Mouse (Mus musculus) retina, adult 2 months (tissue): ENCODE measurements around the gene Prkar2a.

Experiments
- DNase-seq: peaks from one replicate; pipeline ENCODE4 v3.0.0-alpha.2; 2012; ENCODE audit warnings: low read depth, low spot score

The Prkar2a gene

DNA sequence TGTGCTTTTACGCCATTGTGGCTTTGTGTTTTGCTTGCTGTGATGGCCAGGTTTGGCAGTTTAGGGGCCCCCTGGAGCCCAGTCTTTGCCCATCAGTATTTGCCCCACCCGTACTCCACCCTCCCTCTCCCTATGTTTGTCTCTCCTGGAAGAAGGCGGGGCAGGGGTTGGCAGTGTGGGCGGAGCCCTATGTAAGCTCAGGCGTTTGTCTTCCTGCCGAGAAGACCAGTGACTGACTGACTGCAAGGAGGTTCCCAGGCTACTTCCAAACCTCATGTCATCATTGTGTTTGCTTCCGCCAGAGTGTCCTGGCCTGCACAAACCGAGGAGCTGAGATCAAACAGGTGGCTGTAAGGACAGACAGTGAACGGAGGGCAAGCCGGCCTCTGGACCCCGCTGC, 106.6 kb downstream of the Prkar2a start:
- DNase-seq, result peak; percentile 79

DNA sequence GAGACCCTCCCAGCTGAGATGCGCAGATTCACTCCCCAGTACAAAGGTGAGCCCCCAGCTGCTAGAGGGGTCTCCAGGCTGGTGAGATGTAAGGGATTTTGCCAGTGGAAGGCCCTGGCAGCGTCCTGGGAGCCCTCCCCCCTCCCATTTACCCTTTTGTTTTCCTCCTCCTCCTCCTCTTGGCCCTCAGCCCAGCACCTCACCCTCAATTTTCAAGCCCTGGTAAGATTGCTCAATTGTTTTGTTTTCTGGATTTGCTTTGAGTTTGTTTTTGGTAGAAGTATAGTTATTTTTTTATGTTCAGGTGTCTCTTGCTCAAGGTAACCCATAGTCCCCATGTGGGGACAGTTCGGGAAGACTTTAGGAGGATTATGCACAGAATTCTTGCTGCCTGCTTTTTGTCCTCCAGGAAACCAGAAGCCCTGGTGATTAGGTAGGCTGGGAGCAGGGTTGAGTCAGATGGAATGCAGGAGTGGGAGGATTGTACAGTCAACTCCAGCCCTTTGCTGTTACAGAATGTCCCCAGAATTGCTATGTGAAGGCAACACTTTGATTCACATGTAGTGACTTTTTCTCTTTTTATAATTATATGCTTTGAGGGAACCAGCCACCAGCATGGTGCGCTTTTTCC, 107.4 kb downstream of the Prkar2a start:
- DNase-seq, result no peak

DNA sequence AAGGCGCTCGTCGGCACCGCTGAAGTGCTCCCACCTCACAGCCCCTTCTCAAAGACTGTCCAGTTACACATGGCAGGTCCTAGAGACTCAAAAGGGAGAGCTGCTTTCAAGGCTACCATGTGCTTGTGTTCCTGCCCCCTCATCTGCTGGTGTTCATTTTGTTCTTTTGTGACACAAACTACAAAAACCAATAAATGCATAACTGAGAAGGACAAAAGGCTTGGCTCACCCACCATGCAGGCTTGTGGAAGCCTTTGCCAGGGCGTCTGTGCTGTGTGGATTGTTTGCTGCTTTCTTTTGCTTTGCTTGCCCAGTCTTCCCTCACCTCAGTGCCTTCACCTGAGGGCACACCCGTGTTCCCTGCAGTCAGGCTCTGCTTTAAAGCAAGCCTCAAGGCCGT, 108.4 kb downstream of the Prkar2a start:
- no peak for DNase-seq

DNA sequence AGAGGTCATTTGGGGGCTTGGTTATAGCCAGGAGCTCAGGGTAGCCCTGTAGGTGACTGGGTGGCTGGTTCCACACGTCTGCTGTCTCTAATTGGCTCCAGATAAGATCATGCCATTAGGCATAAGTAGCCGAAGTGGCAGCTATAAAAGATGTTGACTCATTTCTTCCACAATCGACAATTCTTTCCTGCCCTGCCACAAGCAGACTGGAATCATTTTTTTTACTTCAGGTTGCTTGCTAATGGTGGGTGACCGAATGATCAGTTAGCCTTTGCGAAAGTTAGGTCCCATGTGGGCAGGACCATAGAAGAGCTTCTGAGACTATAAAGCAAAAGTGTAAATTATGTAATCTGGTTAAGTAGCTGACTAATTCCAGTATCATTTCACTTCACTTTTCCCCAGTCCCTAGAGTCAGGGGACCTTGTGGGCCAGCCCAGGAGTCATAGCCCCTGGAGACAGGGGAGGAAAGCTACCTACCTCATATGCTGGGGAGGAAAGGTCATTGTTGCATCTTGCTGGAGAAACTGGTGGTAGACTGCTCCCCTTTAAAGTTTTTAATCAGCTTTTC, 109.5 kb downstream of the Prkar2a start:
- DNase-seq, result no peak

DNA sequence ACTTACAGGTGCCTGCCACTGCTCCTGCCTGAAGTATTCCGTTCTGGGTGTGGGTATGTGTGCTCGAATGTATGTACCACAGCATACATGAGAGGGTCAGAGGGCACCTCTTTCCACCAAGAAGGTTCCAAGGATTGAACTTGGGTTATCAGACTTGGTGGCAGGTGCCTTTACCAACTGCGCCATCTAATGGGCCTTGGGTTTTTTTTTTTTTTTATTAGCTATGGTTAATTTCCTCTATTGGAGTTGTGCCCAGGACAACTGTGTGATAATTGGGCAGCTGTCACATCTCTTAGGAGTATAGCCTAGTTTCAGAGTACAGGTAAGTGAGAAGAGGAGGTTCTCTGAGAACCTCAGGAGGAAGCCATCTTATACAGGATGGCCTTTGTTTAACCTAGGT, 110.5 kb downstream of the Prkar2a start:
- no peak for DNase-seq
